25 mouse cellular contexts compared by ENCODE assay signal in the genomic region with DNA sequence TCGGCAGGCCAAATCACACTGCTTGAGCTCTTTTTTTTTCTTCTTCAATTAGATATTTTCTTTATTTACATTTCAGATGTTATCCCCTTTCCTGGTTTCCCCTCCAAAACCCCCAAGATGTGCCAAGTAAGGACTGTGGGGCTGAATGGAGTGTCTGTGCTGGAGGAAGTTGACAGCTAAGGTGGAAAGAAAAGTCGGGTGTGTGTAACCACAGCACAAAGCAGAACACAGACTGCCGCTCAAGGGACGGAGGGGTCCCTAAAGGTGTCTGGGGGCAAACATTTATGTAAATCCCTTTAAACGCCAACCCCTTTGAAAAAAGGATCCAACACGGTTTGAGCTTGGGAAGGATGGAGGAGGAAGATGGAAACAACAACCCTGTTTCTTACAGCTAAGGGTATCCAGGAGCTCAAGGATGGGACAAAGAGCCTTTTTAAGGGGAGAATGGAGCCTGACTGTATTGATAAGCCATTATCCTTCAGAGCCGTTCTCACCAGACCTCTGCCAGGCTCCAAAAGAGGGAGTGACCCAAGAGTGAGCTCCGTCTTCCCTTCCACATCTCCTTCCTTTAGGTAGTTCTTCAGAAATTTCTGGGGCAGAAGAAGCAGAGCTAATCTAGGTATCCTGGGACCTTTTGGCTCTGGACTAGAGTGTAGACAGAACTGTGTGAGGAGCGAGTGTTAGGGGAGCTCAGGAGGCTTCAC. TPM values are rescaled to one million over a fixed set of nuclear protein-coding genes. Genes with fewer than 3 reads are reported as not detected.
DNase-seq lines count a peak whose midpoint lies in the region; ATAC-seq and TF ChIP-seq lines count a peak whose summit lies in the region.
"Had no signal": no experiment of that assay in that cellular context is flagged by ENCODE, and none has a peak within 500 bp of the region (broad histone marks: within the 10 kb centered on the region; RNA-seq: fewer than 3 reads in every experiment).

No protein-coding gene starts in this region.

- no peak for DNase-seq in kidney, adult 2 months
- no peak for DNase-seq in urinary bladder, postnatal 4 days (ENCODE audit: low spot score in 2 of 2)
- DNase-seq in layer of hippocampus, postnatal 36 days: no peak
- DNase-seq in urinary bladder, postnatal 10 days (ENCODE audit: low spot score): no peak
- DNase-seq: adrenal gland, postnatal 25 days; cerebellum, adult 8-10 months; gastrocnemius, postnatal 10 days; kidney, adult 8-10 months; lung, postnatal 14 days; thymus, postnatal 4 days had no signal

- H3K4me3 ChIP-seq in kidney, adult 2 months (ENCODE audit: insufficient read depth, low read depth, low read length): no peak overlapping the region
- H3K4me3 ChIP-seq in kidney, embryonic 15.5 days (replicated peaks): no peak overlapping the region
- no peak overlapping the region for H3K4me3 ChIP-seq in intestine, embryonic 16.5 days (ENCODE audit: low read length)
- no peak overlapping the region for H3K4me3 ChIP-seq in liver, embryonic 16.5 days (ENCODE audit: low read depth, low read length)
- H3K4me3 ChIP-seq: embryonic facial prominence, embryonic 13.5 days; forebrain, embryonic 10.5 days; hindbrain, embryonic 15.5 days; limb, embryonic 15.5 days; midbrain, embryonic 13.5 days had no signal

- H3K9me3 ChIP-seq in kidney, embryonic 15.5 days (replicated peaks): no peaks in the 10 kb centered on the region
- H3K9me3 ChIP-seq in intestine, embryonic 16.5 days (ENCODE audit: control insufficient read depth, low read length): no peaks in the 10 kb centered on the region
- H3K9me3 ChIP-seq in liver, embryonic 16.5 days (replicated peaks; ENCODE audit: control insufficient read depth, low read length): no peaks in the 10 kb centered on the region
- H3K9me3 ChIP-seq: embryonic facial prominence, embryonic 13.5 days; forebrain, embryonic 10.5 days; hindbrain, embryonic 15.5 days; limb, embryonic 15.5 days; midbrain, embryonic 13.5 days had no signal

- no peak for TF ChIP-seq CTCF in kidney, adult 2 months (conservative IDR thresholded peaks at IDR 0.05; ENCODE audit: insufficient read depth, insufficient read length, low read depth, low read length)

- no peak for ATAC-seq in kidney, embryonic 15.5 days (replicated peaks; ENCODE audit: low FRiP score)
- no peak for ATAC-seq in intestine, embryonic 16.5 days
- ATAC-seq in liver, embryonic 16.5 days (ENCODE audit: low read depth): peak; percentile 70
- no peak for ATAC-seq in erythroblast, adult 5-6 weeks (replicated peaks; ENCODE audit: low FRiP score, poor library complexity, severe bottlenecking)
- ATAC-seq: midbrain, embryonic 13.5 days; Patski had no signal

- no peak overlapping the region for H3K4me2 ChIP-seq in kidney, embryonic 15.5 days
- peak overlapping the region; percentile 16 for H3K4me2 ChIP-seq in intestine, embryonic 16.5 days (ENCODE audit: low read depth, low read length)
- peak overlapping the region; percentile 34 for H3K4me2 ChIP-seq in liver, embryonic 16.5 days (ENCODE audit: low read depth, low read length)
- H3K4me2 ChIP-seq: embryonic facial prominence, embryonic 13.5 days; hindbrain, embryonic 15.5 days; limb, embryonic 15.5 days; midbrain, embryonic 13.5 days had no signal

- no peaks in the 10 kb centered on the region; the same call in 1 of the 2 replicates for H3K4me1 ChIP-seq in kidney, adult 2 months (ENCODE audit: control insufficient read depth, insufficient read depth, low read length)
- H3K4me1 ChIP-seq in kidney, embryonic 15.5 days: no peaks in the 10 kb centered on the region
- H3K4me1 ChIP-seq in intestine, embryonic 16.5 days (ENCODE audit: control insufficient read depth, insufficient read depth, low read length): no peaks in the 10 kb centered on the region
- H3K4me1 ChIP-seq in liver, embryonic 16.5 days (ENCODE audit: control insufficient read depth, low read depth, low read length): peaks cover 16% of the 10 kb centered on the region
- H3K4me1 ChIP-seq: embryonic facial prominence, embryonic 13.5 days; forebrain, embryonic 10.5 days; hindbrain, embryonic 15.5 days; limb, embryonic 15.5 days; midbrain, embryonic 13.5 days had no signal

- WGBS in kidney, adult 2 months: 62% methylated on average over 9 of the region's 9 CpGs
- 84% methylated on average over 9 of the region's 9 CpGs for WGBS in kidney, embryonic 15.5 days
- WGBS in intestine, embryonic 16.5 days: 67% methylated on average over 9 of the region's 9 CpGs
- 33% methylated on average over 9 of the region's 9 CpGs for WGBS in liver, embryonic 16.5 days (ENCODE audit: insufficient replicate concordance)

- H3K27me3 ChIP-seq in kidney, adult 2 months (replicated peaks; ENCODE audit: control insufficient read depth, insufficient read depth, low read length): no peaks in the 10 kb centered on the region
- H3K27me3 ChIP-seq in kidney, embryonic 15.5 days: peaks cover 55% of the 10 kb centered on the region
- no peaks in the 10 kb centered on the region for H3K27me3 ChIP-seq in intestine, embryonic 16.5 days (replicated peaks; ENCODE audit: control insufficient read depth, insufficient read depth, low read length)
- no peaks in the 10 kb centered on the region for H3K27me3 ChIP-seq in liver, embryonic 16.5 days (ENCODE audit: control insufficient read depth, insufficient read depth, low read depth, low read length)
- H3K27me3 ChIP-seq: hindbrain, embryonic 15.5 days had no signal

- H3K27ac ChIP-seq in kidney, adult 2 months (ENCODE audit: insufficient read depth, low read depth, low read length): peak overlapping the region; percentile 69; the same call in 1 of the 2 replicates
- no peak overlapping the region for H3K27ac ChIP-seq in kidney, embryonic 15.5 days
- peak overlapping the region; percentile 70 for H3K27ac ChIP-seq in intestine, embryonic 16.5 days (ENCODE audit: low read length)
- peak overlapping the region; percentile 53; the same call in 1 of the 2 replicates for H3K27ac ChIP-seq in liver, embryonic 16.5 days (ENCODE audit: low read length)
- H3K27ac ChIP-seq: embryonic facial prominence, embryonic 13.5 days; forebrain, embryonic 10.5 days; hindbrain, embryonic 15.5 days; limb, embryonic 15.5 days; midbrain, embryonic 13.5 days had no signal

- no peak overlapping the region for H3K9ac ChIP-seq in kidney, embryonic 15.5 days
- peak overlapping the region; percentile 29; the same call in 1 of the 2 replicates for H3K9ac ChIP-seq in intestine, embryonic 16.5 days (ENCODE audit: low read depth, low read length)
- H3K9ac ChIP-seq in liver, embryonic 16.5 days (ENCODE audit: low read depth, low read length): no peak overlapping the region
- H3K9ac ChIP-seq: embryonic facial prominence, embryonic 13.5 days; hindbrain, embryonic 15.5 days; limb, embryonic 15.5 days; midbrain, embryonic 13.5 days had no signal

- no peak for TF ChIP-seq POLR2A in kidney, adult 2 months (IDR thresholded peaks at IDR 0.05; ENCODE audit: low read depth, low read length)

- H3K36me3 ChIP-seq in kidney, adult 2 months (ENCODE audit: control insufficient read depth, insufficient read depth, low read length): no peaks in the 10 kb centered on the region
- H3K36me3 ChIP-seq in kidney, embryonic 15.5 days: no peaks in the 10 kb centered on the region
- no peaks in the 10 kb centered on the region for H3K36me3 ChIP-seq in intestine, embryonic 16.5 days (ENCODE audit: control insufficient read depth, insufficient read depth, low read length)
- H3K36me3 ChIP-seq in liver, embryonic 16.5 days (ENCODE audit: control insufficient read depth, insufficient read depth): no peaks in the 10 kb centered on the region
- H3K36me3 ChIP-seq: embryonic facial prominence, embryonic 13.5 days; forebrain, embryonic 10.5 days; hindbrain, embryonic 15.5 days; limb, embryonic 15.5 days; midbrain, embryonic 13.5 days had no signal

RNA-seq across cellular contexts. Expression of a gene that starts 12.8 kb away (rescaled TPM):
- 203 and 226 TPM in 2 replicates for polyA plus RNA-seq in kidney, adult 2 months (2012; rRNA removed)
- 31.2 and 31.6 TPM in 2 replicates for polyA plus RNA-seq in kidney, embryonic 15.5 days (2015; fragmentation: Nextera tagmentation; extraction: Ambion mirVana)
- 88.3 and 108 TPM in 2 replicates for polyA plus RNA-seq in intestine, embryonic 16.5 days (2015; fragmentation: Nextera tagmentation; extraction: Ambion mirVana)
- polyA plus RNA-seq in liver, embryonic 16.5 days (2015; fragmentation: Nextera tagmentation; extraction: Ambion mirVana): 0.85 and 1.8 TPM in 2 replicates
- total RNA-seq in erythroblast, adult 5-6 weeks (2015; ENCODE audit: low replicate concordance): not detected in 2 replicates
- not detected in 2 replicates for total RNA-seq in erythroblast, adult 5-6 weeks (2017; ENCODE audit: low replicate concordance)
- total RNA-seq in layer of hippocampus, postnatal 36 days (2021): 1 to 10 TPM in 1 of 2 experiments, under 1 TPM in 1; 0.35 to 1.7 TPM
- total RNA-seq: adrenal gland, postnatal 25 days; heart, adult 8-10 months had no signal
- polyA plus RNA-seq: embryonic facial prominence, embryonic 13.5 days; heart, postnatal 0 days had no signal

RNA-seq across cellular contexts. Expression of a gene that starts 31.3 kb away (rescaled TPM):
- polyA plus RNA-seq in kidney, adult 2 months (2012; rRNA removed): 0.09 and 0.12 TPM in 2 replicates
- polyA plus RNA-seq in kidney, embryonic 15.5 days (2015; fragmentation: Nextera tagmentation; extraction: Ambion mirVana): 0.42 TPM in 1 of 2 replicates, not detected in the other
- polyA plus RNA-seq in intestine, embryonic 16.5 days (2015; fragmentation: Nextera tagmentation; extraction: Ambion mirVana): not detected in 2 replicates
- not detected in 2 replicates for polyA plus RNA-seq in liver, embryonic 16.5 days (2015; fragmentation: Nextera tagmentation; extraction: Ambion mirVana)
- total RNA-seq in erythroblast, adult 5-6 weeks (2015; ENCODE audit: low replicate concordance): not detected in 2 replicates
- total RNA-seq in erythroblast, adult 5-6 weeks (2017; ENCODE audit: low replicate concordance): not detected in 2 replicates
- not detected for total RNA-seq in layer of hippocampus, postnatal 36 days (2021)
- total RNA-seq: adrenal gland, postnatal 25 days; heart, adult 8-10 months; layer of hippocampus, postnatal 10 days; left cerebral cortex, postnatal 14 days had no signal
- polyA plus RNA-seq: embryonic facial prominence, embryonic 13.5 days; heart, postnatal 0 days; hindbrain, embryonic 15.5 days; testis, adult 2 months had no signal

RNA-seq across cellular contexts. Expression of a gene that starts 58.0 kb away (rescaled TPM):
- 3.8 and 6.1 TPM in 2 replicates for polyA plus RNA-seq in kidney, adult 2 months (2012; rRNA removed)
- polyA plus RNA-seq in kidney, embryonic 15.5 days (2015; fragmentation: Nextera tagmentation; extraction: Ambion mirVana): 12.7 and 13.8 TPM in 2 replicates
- polyA plus RNA-seq in intestine, embryonic 16.5 days (2015; fragmentation: Nextera tagmentation; extraction: Ambion mirVana): 8.7 and 10.4 TPM in 2 replicates
- polyA plus RNA-seq in liver, embryonic 16.5 days (2015; fragmentation: Nextera tagmentation; extraction: Ambion mirVana): 54.8 and 64.1 TPM in 2 replicates
- total RNA-seq in erythroblast, adult 5-6 weeks (2015; ENCODE audit: low replicate concordance): not detected in 2 replicates
- total RNA-seq in erythroblast, adult 5-6 weeks (2017; ENCODE audit: low replicate concordance): 0.51 TPM in 1 of 2 replicates, not detected in the other
- total RNA-seq in layer of hippocampus, postnatal 36 days (2021): 1 to 10 TPM; 5.7 to 6.3 TPM

Comparison
In these comparisons a context has a peak if more than half of its experiments do, and no peak if none do; other contexts are left out.
1. RNA of a gene that starts 12.8 kb away (polyA plus RNA-seq): 203 to 226 TPM in kidney, adult 2 months, 88.3 to 108 TPM in intestine, embryonic 16.5 days and 31.2 to 31.6 TPM in kidney, embryonic 15.5 days; 0.85 to 1.8 TPM in liver, embryonic 16.5 days; every median in the first group is over 10 times any median in the second.